Mouse (Mus musculus) limb, embryonic 11.5 days (tissue): ENCODE measurements around the gene Hist1h2ap. TPM values are rescaled to one million over a fixed set of nuclear protein-coding genes. Genes with fewer than 3 reads are reported as not detected.
"Not testable (repeated sequence)": the region's sequence is repeated elsewhere in the genome, so short reads cannot be mapped to it uniquely, and the experiment has no call there.

Experiments used
- ATAC-seq: fragments of 200-750 bp; cut with Nextera tagmentation; 2 replicates; pipeline ENCODE4 v1.8.0; 2017; ENCODE audit warnings: low read depth; ENCODE audit not compliant: insufficient number of reproducible peaks, low FRiP score, low TSS enrichment
- DNase-seq: peaks from one replicate; pipeline ENCODE4 v3.0.0-alpha.2; 2015; ENCODE audit warnings: low spot score
- H3K27ac ChIP-seq: fragments of 300-500 bp; sonication (generic); replicated peaks from 2 replicates; pipeline ENCODE4 v1.5.1; 2014; ENCODE audit warnings: low read depth, mild to moderate bottlenecking, low read length
- H3K27me3 ChIP-seq: fragments of 300-500 bp; sonication (generic); 2 replicates; pipeline ENCODE4 v1.6.1; 2014; ENCODE audit warnings: mild to moderate bottlenecking, low read length, mixed read lengths; ENCODE audit not compliant: control insufficient read depth, insufficient read depth
- H3K36me3 ChIP-seq: fragments of 300-500 bp; sonication (generic); 2 replicates; pipeline ENCODE4 v1.6.1; 2014; ENCODE audit warnings: mild to moderate bottlenecking, low read length, moderate library complexity, mixed read lengths; ENCODE audit not compliant: control insufficient read depth, insufficient read depth
- H3K4me1 ChIP-seq: fragments of 300-500 bp; sonication (generic); 2 replicates; pipeline ENCODE4 v1.6.1; 2014; ENCODE audit warnings: low read length, mixed read lengths; ENCODE audit not compliant: control insufficient read depth, insufficient read depth
- H3K4me2 ChIP-seq: fragments of 300-500 bp; sonication (generic); 2 replicates; pipeline ENCODE4 v1.6.1; 2014; ENCODE audit warnings: low read depth, mild to moderate bottlenecking, moderate library complexity; ENCODE audit not compliant: severe bottlenecking
- H3K4me3 ChIP-seq: fragments of 300-500 bp; sonication (generic); 2 replicates; pipeline ENCODE4 v1.5.1; 2014; ENCODE audit warnings: low read depth, low read length
- H3K9ac ChIP-seq: fragments of 300-500 bp; sonication (generic); 2 replicates; pipeline ENCODE4 v1.6.1; 2014; ENCODE audit warnings: mild to moderate bottlenecking, low read length
- H3K9me3 ChIP-seq: fragments of 300-500 bp; sonication (generic); 2 replicates; pipeline ENCODE4 v1.6.1; 2016; ENCODE audit warnings: low read length; ENCODE audit not compliant: control insufficient read depth
- WGBS: fragments of 180-500 bp; shearing (Covaris S2); extraction: QIAGEN DNeasy Blood & Tissue Kit; methylation state at CpG from one replicate; pipeline ENCODE4 v1.1.7; 2014; 5-methylcytosine and 5-hydroxymethylcytosine counted together
- polyA plus RNA-seq: library from polyadenylated mRNA; unstranded; fragments of >200 nt; fragmentation: Nextera tagmentation; extraction: Ambion mirVana; gene quantifications from 2 replicates; pipeline ENCODE4 v1.2.1, GENCODE M21; 2014

Gene Hist1h2ap
- polyA plus RNA-seq, result 6,460 and 6,662 TPM in 2 replicates

DNA sequence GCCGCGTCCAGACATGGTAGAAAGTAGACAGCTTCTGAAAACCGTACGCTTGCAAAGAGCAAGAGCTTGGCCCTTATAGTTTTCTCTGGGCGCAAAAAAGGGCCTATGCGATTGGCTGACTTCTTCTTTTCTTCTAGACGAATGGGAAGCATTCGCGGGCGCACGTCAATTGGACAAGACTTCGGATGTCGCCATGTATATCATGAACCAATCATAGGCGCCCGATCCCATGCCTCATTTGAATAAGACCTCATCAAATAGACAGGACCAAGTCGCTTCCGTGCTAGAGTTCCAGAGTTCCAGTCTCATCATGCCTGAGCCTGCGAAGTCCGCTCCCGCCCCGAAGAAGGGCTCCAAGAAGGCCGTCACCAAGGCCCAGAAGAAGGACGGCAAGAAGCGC is at the start of gene Hist1h2ap, which contains the start of gene Hist1h2br:
Gene Hist1h2ap (minus strand): TSS at position 47 of the 400 bp plus-strand sequence.
Gene Hist1h2br (plus strand): TSS at position 283 of the 400 bp plus-strand sequence.
- H3K4me3 ChIP-seq, H3K27me3 ChIP-seq, H3K9me3 ChIP-seq, DNase-seq, H3K36me3 ChIP-seq, H3K4me1 ChIP-seq, H3K9ac ChIP-seq, H3K4me2 ChIP-seq, H3K27ac ChIP-seq: not testable (repeated sequence)
- WGBS, result no CpG with 5 or more reads among the region's 24 CpGs
- ATAC-seq, result peak; percentile 95

DNA sequence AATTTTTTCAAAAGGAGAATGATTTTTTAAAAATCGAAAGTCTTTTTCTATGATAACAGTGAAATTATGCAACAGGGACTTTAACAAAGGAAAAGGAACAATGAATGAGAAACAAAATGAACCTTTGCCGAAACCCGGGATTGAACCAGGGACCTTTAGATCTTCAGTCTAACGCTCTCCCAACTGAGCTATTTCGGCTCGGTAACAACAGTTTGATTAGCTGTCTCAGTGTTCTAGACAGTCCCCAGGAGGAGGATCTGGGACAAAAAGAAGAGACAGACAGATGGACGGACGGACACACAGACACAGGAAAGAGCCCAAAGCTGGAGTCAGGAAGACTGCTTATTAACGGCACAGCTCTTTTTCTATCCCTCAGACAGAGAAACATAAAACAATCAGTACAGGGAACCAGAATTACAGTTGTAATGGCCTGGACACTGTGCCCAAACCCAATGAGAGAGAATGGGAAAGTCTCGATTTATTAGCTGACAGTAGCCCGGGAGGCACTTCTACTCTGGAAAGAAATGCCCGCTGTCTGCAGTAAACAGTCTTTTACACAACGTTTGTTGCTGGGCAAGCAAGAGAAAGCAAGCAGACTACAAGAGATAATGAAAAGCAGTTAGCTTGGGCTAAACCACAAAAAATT is 49.6 kb upstream of the Hist1h2ap start:
- Histone ChIP-seq H3K27me3 (no peaks in the 10 kb centered on the region), H3K4me2 (peak overlapping the region; percentile 42), H3K9ac (peak overlapping the region; percentile 22; the same call in 1 of the 2 replicates), H3K36me3 (no peaks in the 10 kb centered on the region), H3K9me3 (no peaks in the 10 kb centered on the region), H3K4me1 (no peaks in the 10 kb centered on the region), H3K4me3 (peak overlapping the region; percentile 28), H3K27ac (no peak overlapping the region)
- peak; percentile 62; the same call in 1 of the 2 replicates for ATAC-seq
- DNase-seq, result peak; percentile 87
- under 1% methylated on average over 13 of the region's 13 CpGs for WGBS

DNA sequence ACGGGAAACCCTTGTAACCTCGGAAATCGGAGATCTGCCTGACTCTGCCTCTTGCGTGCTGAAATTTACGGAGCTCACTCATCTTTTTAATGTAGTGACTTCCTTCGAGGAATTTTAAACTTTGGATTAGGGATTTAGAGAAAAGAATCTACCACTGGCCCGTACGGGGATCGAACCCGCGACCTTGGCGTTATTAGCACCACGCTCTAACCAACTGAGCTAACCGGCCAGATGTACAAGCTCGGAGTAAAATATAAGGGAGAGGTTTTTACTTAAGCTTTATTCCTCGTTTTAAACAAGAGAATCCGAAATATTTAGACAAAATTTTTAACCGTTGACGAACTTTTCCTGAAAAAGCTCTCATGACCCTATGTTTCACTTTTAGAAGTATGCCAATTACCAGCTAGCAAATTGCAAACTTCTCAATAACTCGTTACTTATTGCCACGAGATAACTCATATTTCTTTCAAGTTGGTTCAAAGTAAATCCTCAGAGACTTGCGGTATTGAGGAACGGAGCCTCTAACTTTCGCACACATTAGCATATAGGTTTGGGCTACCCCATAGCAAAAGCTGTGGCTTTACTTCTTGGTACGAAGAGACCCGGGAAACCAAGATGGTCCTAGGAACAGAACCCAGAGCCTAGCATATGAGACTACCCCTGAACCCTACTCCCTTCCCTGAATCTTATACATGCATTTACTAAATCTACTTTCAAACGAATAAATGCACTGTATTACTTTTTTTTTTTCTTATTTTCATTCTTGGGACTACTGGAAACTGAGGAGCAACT is 48.8 kb upstream of the Hist1h2ap start:
- Histone ChIP-seq H3K9me3 (no peaks in the 10 kb centered on the region), H3K27me3 (no peaks in the 10 kb centered on the region), H3K4me1 (no peaks in the 10 kb centered on the region), H3K9ac (no peak overlapping the region), H3K4me2 (peak overlapping the region; percentile 34), H3K36me3 (no peaks in the 10 kb centered on the region), H3K27ac (no peak overlapping the region), H3K4me3 (peak overlapping the region; percentile 28)
- ATAC-seq (peak; percentile 67), DNase-seq (peak; percentile 79)
- WGBS, result under 1% methylated on average over 27 of the region's 27 CpGs

DNA sequence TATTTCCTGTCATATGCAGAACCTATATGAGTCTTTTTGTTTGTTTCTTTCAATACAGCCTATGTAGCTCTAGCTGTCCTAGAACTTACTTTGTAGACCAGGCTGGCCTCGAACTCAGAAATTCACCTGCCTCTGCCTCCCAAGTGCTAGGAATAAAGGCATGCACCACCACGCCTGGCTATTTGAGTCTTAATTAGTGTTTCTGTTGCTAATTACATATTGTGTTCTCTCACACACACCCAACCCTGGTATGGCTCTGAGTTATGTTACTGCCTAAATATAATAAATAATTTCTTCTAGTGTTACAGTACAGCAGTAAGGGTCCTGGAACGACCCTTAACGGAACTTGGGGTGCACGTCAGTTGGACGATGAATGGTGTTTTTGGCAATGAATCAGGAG is 47.4 kb upstream of the Hist1h2ap start:
- 90% methylated on average over 6 of the region's 6 CpGs for WGBS
- ATAC-seq (no peak), DNase-seq (no peak)
- Histone ChIP-seq H3K36me3 (no peaks in the 10 kb centered on the region), H3K9me3 (no peaks in the 10 kb centered on the region), H3K4me3 (no peak overlapping the region), H3K4me2 (no peak overlapping the region), H3K27me3 (no peaks in the 10 kb centered on the region), H3K9ac (no peak overlapping the region), H3K4me1 (no peaks in the 10 kb centered on the region), H3K27ac (no peak overlapping the region)

DNA sequence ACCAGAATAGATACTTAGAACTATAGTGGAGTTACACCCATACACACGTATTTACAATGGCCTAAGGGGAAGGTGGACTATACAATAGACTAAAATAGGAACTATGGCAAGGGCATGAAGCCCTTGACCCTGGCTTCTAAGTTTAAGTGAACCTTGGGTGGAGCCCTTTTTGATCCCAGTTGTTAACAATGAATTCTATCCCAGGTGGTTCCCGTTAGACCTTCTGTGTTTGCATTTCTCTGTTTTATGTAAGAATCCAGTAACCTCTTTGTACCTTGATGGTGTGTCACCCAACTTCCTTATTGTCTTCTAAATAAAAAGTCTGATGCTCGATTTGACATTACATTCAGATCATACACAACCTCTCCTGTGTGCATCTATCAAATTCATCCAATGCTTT is 32.2 kb upstream of the Hist1h2ap start:
- H3K4me1 ChIP-seq, ATAC-seq, H3K27ac ChIP-seq, H3K9me3 ChIP-seq, H3K27me3 ChIP-seq, H3K4me3 ChIP-seq, H3K9ac ChIP-seq, H3K36me3 ChIP-seq, H3K4me2 ChIP-seq, DNase-seq: not testable (repeated sequence)
- WGBS, result 84% methylated on average over 3 of the region's 3 CpGs

DNA sequence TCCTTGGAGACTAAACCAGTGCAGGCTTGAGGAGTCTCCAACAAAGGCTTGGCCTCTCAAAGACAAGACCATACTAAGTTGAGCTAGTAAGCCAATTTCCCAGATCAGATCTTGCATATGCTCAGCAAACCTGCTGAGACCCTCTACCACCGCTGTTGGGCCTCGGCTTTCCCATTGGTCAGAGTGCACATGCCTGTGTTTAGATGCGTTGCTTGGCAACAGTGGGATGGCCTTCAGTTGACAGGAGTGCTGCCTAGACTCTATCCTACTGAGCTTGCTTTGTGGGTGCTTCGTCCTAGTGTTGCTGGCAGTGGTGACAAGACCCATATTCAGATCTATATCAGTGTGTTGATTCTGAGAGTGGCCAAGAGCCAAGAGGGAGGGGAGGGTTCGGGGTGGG is 28.3 kb upstream of the Hist1h2ap start:
- DNase-seq, result no peak
- Histone ChIP-seq H3K9me3 (no peaks in the 10 kb centered on the region), H3K27ac (no peak overlapping the region), H3K27me3 (no peaks in the 10 kb centered on the region), H3K36me3 (no peaks in the 10 kb centered on the region), H3K4me1 (no peaks in the 10 kb centered on the region), H3K4me2 (no peak overlapping the region), H3K4me3 (no peak overlapping the region), H3K9ac (no peak overlapping the region)
- ATAC-seq, result no peak
- WGBS, result 13% methylated on average over 5 of the region's 5 CpGs

DNA sequence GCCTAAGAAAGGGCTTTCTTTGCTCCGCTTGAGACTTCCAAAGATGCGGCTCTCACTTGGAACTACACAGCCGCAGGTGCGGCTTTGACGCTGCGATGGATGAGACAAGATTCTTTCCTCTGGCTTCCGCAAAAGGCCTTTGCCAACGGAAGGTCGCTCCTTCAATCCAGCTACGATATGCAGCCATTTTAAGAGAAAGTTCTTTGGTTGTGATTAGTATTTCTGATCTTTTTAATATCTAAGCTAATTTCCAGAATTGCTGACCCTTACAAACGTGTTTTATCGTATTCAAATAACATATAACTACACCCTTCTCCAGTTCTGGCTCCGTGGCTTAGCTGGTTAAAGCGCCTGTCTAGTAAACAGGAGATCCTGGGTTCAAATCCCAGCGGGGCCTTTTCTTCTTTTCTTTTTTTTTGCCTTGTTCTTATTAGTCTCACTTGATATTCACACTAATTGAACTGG is 22.4 kb upstream of the Hist1h2ap start:
- H3K4me1 ChIP-seq, result no peaks in the 10 kb centered on the region
- under 1% methylated on average over 15 of the region's 15 CpGs for WGBS

DNA sequence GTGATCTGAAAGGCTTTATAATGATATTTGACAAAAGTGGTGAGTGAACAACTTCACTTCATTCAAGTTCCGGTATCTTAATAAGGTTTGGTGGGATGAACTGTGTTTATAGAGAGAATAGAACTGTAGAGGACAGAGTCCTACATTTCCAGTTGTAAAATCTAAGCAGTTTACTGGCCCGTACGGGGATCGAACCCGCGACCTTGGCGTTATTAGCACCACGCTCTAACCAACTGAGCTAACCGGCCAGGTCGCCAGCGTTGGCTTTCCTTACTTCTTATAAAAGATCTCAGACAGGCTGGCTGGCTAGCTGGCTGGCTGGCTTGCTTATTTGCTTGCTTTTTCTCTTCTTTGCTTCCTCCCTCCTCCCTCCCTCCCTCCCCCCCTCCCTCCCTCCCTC is 21.8 kb upstream of the Hist1h2ap start:
- Histone ChIP-seq H3K27me3 (no peaks in the 10 kb centered on the region), H3K4me1 (no peaks in the 10 kb centered on the region), H3K36me3 (no peaks in the 10 kb centered on the region), H3K4me2 (peak overlapping the region; percentile 26; the same call in 1 of the 2 replicates), H3K4me3 (peak overlapping the region; percentile 32), H3K27ac (no peak overlapping the region), H3K9me3 (no peaks in the 10 kb centered on the region), H3K9ac (no peak overlapping the region)
- WGBS, result 1% methylated on average over 11 of the region's 11 CpGs
- ATAC-seq (no peak), DNase-seq (peak; percentile 92)

More for the DNA sequence above, 22.4 kb upstream of the Hist1h2ap start:
- H3K27me3 ChIP-seq, result no peaks in the 10 kb centered on the region
- H3K4me3 ChIP-seq, result peak overlapping the region; percentile 32
- no peak overlapping the region for H3K9ac ChIP-seq
- peak overlapping the region; percentile 26 for H3K4me2 ChIP-seq
- DNase-seq, result peak; percentile 74
- H3K27ac ChIP-seq, result no peak overlapping the region
- no peaks in the 10 kb centered on the region for H3K36me3 ChIP-seq
- no peak for ATAC-seq
- no peaks in the 10 kb centered on the region for H3K9me3 ChIP-seq
